Mouse (Mus musculus) stomach, embryonic 16.5 days (tissue): Measurements from ENCODE around the gene Nup85. TPM values are rescaled to one million over a fixed set of nuclear protein-coding genes. Genes with fewer than 3 reads are reported as not detected.

Source experiments
- ATAC-seq: fragments of 200-750 bp; cut with Nextera tagmentation; 2 replicates; pipeline ENCODE4 v1.8.0; 2017; ENCODE audit warnings: moderate number of reproducible peaks, moderate TSS enrichment; ENCODE audit not compliant: insufficient read depth, low FRiP score
- H3K27ac ChIP-seq: fragments of 300-500 bp; sonication (generic); 2 replicates; pipeline ENCODE4 v1.5.1; 2014; ENCODE audit warnings: low read length
- H3K27me3 ChIP-seq: fragments of 300-500 bp; sonication (generic); 2 replicates; pipeline ENCODE4 v1.6.1; 2014; ENCODE audit warnings: low read length, control low read depth, mixed read lengths; ENCODE audit not compliant: control insufficient read depth, insufficient read depth
- H3K36me3 ChIP-seq: fragments of 300-500 bp; sonication (generic); 2 replicates; pipeline ENCODE4 v1.6.1; 2014; ENCODE audit warnings: low read length; ENCODE audit not compliant: control insufficient read depth, insufficient read depth
- H3K4me1 ChIP-seq: fragments of 300-500 bp; sonication (generic); 2 replicates; pipeline ENCODE4 v1.6.1; 2014; ENCODE audit warnings: low read length, control low read depth, mixed read lengths; ENCODE audit not compliant: control insufficient read depth, insufficient read depth
- H3K4me2 ChIP-seq: fragments of 300-500 bp; sonication (generic); 2 replicates; pipeline ENCODE4 v1.6.1; 2014; ENCODE audit warnings: low read depth, low read length, mixed read lengths
- H3K4me3 ChIP-seq: fragments of 300-500 bp; sonication (generic); replicated peaks from 2 replicates; pipeline ENCODE4 v1.5.1; 2014; ENCODE audit warnings: mild to moderate bottlenecking, low read length
- H3K9ac ChIP-seq: fragments of 300-500 bp; sonication (generic); 2 replicates; pipeline ENCODE4 v1.6.1; 2014; ENCODE audit warnings: low read length
- H3K9me3 ChIP-seq: fragments of 300-500 bp; sonication (generic); replicated peaks from 2 replicates; pipeline ENCODE4 v1.6.1; 2016; ENCODE audit warnings: low read length, control low read depth; ENCODE audit not compliant: control insufficient read depth
- WGBS: fragments of 180-500 bp; shearing (Covaris S2); extraction: QIAGEN DNeasy Blood & Tissue Kit; methylation state at CpG from one replicate; pipeline ENCODE4 v1.1.7; 2014; 5-methylcytosine and 5-hydroxymethylcytosine counted together
- polyA plus RNA-seq: library from polyadenylated mRNA; unstranded; fragments of >200 nt; fragmentation: Nextera tagmentation; extraction: Ambion mirVana; gene quantifications from 2 replicates; pipeline ENCODE4 v1.2.1, GENCODE M21; 2015

Nup85 gene
- polyA plus RNA-seq, 1 experiment from 2014 or later = 141 TPM

- Histone ChIP-seq H3K9me3 (no peaks in the 10 kb centered on the region), H3K36me3 (peaks cover 8% of the 10 kb centered on the region; the same call in 1 of the 2 replicates), H3K27me3 (no peaks in the 10 kb centered on the region), H3K4me3 (no peak overlapping the region), H3K27ac (no peak overlapping the region), H3K9ac (no peak overlapping the region), H3K4me1 (peaks cover 6% of the 10 kb centered on the region; the same call in 1 of the 2 replicates), H3K4me2 (no peak overlapping the region)
- no peak for ATAC-seq
- 76% methylated on average over 9 of the region's 9 CpGs for WGBS
Observed at GRCm38 (mm10) chr11:115625877-115626276, 61.6 kb downstream of the Nup85 start.

- H3K27me3 ChIP-seq = no peaks in the 10 kb centered on the region
- H3K4me1 ChIP-seq = peaks cover 6% of the 10 kb centered on the region
- peak overlapping the region; percentile 91 for H3K4me2 ChIP-seq
- no peaks in the 10 kb centered on the region for H3K9me3 ChIP-seq
- H3K4me3 ChIP-seq = peak overlapping the region; percentile 75
- 40% methylated on average over 11 of the region's 11 CpGs for WGBS
- no peak overlapping the region for H3K27ac ChIP-seq
- H3K36me3 ChIP-seq = peaks cover 8% of the 10 kb centered on the region; the same call in 1 of the 2 replicates
- no peak for ATAC-seq
- peak overlapping the region; percentile 79 for H3K9ac ChIP-seq
Observed at GRCm38 (mm10) chr11:115626824-115627616, 62.8 kb downstream of the Nup85 start.

- Histone ChIP-seq H3K27ac (peak within 1 kb of the TSS; percentile 34), H3K4me3 (peak within 1 kb of the TSS; percentile 75)
- WGBS = 0% methylated on average over 47 of the region's 47 CpGs
Observed at GRCm38 (mm10) chr11:115627705-115628464, 63.7 kb downstream of the Nup85 start, which contains the start of gene Slc25a19. TSS of gene Slc25a19 (minus strand) at chr11:115628295.

GRCm38 (mm10) chr11:115628465-115629101 is 64.3 kb downstream of the Nup85 start:
- no peak for ATAC-seq
- 47% methylated on average over 13 of the region's 13 CpGs for WGBS
- H3K9me3 ChIP-seq = no peaks in the 10 kb centered on the region
- no peaks in the 10 kb centered on the region for H3K27me3 ChIP-seq
- H3K4me1 ChIP-seq = peaks cover 6% of the 10 kb centered on the region
- peak overlapping the region; percentile 47 for H3K4me2 ChIP-seq
- peak overlapping the region; percentile 75 for H3K4me3 ChIP-seq
- H3K9ac ChIP-seq = peak overlapping the region; percentile 27; the same call in 1 of the 2 replicates
- 0 out of 2 replicates have a peak overlapping the region, but pooled peaks have one; percentile 34 for H3K27ac ChIP-seq
- H3K36me3 ChIP-seq = no peaks in the 10 kb centered on the region

More at GRCm38 (mm10) chr11:115627705-115628464, 63.7 kb downstream of the Nup85 start, which contains the start of gene Slc25a19:
- no peaks in the 10 kb centered on the region for H3K36me3 ChIP-seq
- no peaks in the 10 kb centered on the region for H3K27me3 ChIP-seq
- ATAC-seq = peak; percentile 98
- peak within 1 kb of the TSS; percentile 79 for H3K9ac ChIP-seq
- H3K4me1 ChIP-seq = peaks cover 6% of the 10 kb centered on the region
- H3K4me2 ChIP-seq = peak within 1 kb of the TSS; percentile 91
- no peaks in the 10 kb centered on the region for H3K9me3 ChIP-seq

- no peak for ATAC-seq
- 82% methylated on average over 13 of the region's 13 CpGs for WGBS
- Histone ChIP-seq H3K4me3 (no peak overlapping the region), H3K4me1 (peaks cover 6% of the 10 kb centered on the region), H3K4me2 (no peak overlapping the region), H3K9me3 (no peaks in the 10 kb centered on the region), H3K27ac (no peak overlapping the region), H3K36me3 (no peaks in the 10 kb centered on the region), H3K27me3 (no peaks in the 10 kb centered on the region), H3K9ac (no peak overlapping the region)
Observed at GRCm38 (mm10) chr11:115629734-115630531, 65.7 kb downstream of the Nup85 start.

- WGBS = 40% methylated on average over 16 of the region's 16 CpGs
- ATAC-seq = 0 out of 2 replicates have a peak, but pooled peaks have one; percentile 34
- Histone ChIP-seq H3K9ac (no peak overlapping the region; the same call in 1 of the 2 replicates), H3K4me3 (no peak overlapping the region), H3K4me2 (no peak overlapping the region), H3K27ac (peak overlapping the region; percentile 73), H3K9me3 (no peaks in the 10 kb centered on the region), H3K36me3 (no peaks in the 10 kb centered on the region), H3K27me3 (no peaks in the 10 kb centered on the region), H3K4me1 (peaks cover 6% of the 10 kb centered on the region)
Observed at GRCm38 (mm10) chr11:115630532-115631504, 66.6 kb downstream of the Nup85 start.

- Histone ChIP-seq H3K27me3 (no peaks in the 10 kb centered on the region), H3K4me2 (no peak overlapping the region)
Observed at GRCm38 (mm10) chr11:115631505-115631890, 67.3 kb downstream of the Nup85 start.

More at GRCm38 (mm10) chr11:115631505-115631890, 67.3 kb downstream of the Nup85 start:
- H3K9me3 ChIP-seq = no peaks in the 10 kb centered on the region
- 25% methylated on average over 3 of the region's 3 CpGs for WGBS
- no peak for ATAC-seq
- no peaks in the 10 kb centered on the region for H3K36me3 ChIP-seq
- H3K27ac ChIP-seq = peak overlapping the region; percentile 73
- no peak overlapping the region for H3K9ac ChIP-seq
- H3K4me1 ChIP-seq = peaks cover 6% of the 10 kb centered on the region
- H3K4me3 ChIP-seq = no peak overlapping the region
